Mouse (Mus musculus) heart, postnatal 14 days (tissue): ENCODE data around the gene Prdm11. TPM values are rescaled to one million over a fixed set of nuclear protein-coding genes. Genes with fewer than 3 reads are reported as not detected.

ENCODE experiments used
- DNase-seq, 2 experiments: peaks; one replicate each; pipeline ENCODE4 v3.0.0; 2021 to 2022
- intact Hi-C: fragments of 180-260 bp; cut with DNase I; formaldehyde crosslinking; loops from one replicate; pipeline ENCODE4 v1.15.1; 2025
- total RNA-seq, 2 experiments: library from RNA; stranded (reverse); gene quantifications; 2 replicates each; pipeline ENCODE4 v1.2.3; 2021

Gene Prdm11
- total RNA-seq, 2 experiments from 2014 or later: 19.4 to 20.5 TPM

DNA sequence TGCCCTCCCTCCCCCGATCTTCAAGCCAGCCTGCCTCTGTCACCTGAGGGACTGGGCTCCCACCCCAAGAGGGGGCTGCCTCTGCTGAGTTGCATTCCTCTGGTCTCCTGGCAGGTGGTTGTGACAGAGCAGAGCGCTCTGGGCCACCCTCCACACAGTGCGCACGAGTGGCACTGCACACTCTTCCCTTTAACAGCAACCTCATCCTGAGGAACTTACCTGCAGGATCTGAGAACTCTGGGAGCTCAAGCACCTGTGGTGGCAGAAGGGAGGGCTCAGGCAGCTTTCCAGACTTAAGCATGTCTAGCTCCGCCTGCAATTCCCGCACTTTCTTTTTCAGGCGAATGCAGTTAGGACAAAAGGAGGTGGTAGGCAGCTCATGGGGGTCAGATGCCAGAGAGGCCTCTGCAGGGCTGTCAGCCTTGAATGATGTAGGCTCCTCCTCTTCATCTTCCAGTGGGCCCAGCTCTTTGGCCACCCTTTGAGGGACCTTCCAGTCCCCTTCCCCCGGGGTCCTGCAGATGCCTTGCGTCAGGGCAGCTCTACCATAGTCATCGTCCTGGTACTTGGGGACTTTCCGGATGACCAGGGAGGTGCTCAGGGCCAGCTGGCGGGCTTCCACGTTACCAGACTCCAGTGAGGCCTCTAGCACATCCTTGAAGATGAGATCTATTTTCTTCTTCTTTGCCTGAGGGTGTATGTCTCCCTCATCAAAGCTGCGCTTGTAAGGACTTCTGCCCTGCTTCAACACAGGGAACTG is 70.8 kb downstream of the Prdm11 start:
- no peak for DNase-seq
- intact Hi-C loops: no loop called here

DNA sequence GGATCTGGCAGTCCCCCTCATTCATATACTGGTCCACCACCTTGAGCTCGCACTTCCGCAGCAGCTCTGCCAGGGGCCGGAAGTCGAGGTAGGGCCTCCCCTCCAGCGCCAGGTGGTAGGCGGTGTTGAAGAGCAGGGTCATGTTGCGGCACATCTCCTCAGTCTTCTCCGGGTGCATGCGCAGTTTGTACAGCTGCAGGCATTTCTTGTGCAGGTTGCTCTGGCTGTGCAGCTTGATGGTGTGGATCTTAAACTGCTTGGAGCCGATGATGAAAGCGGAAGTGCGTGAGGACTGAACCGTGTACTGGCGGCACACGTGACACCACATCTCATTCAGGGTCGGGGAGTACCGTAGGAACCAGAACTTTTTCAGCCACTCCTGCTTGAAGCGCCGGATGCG is 72.3 kb downstream of the Prdm11 start:
- no peak for DNase-seq
- intact Hi-C loops: no loop called here

DNA sequence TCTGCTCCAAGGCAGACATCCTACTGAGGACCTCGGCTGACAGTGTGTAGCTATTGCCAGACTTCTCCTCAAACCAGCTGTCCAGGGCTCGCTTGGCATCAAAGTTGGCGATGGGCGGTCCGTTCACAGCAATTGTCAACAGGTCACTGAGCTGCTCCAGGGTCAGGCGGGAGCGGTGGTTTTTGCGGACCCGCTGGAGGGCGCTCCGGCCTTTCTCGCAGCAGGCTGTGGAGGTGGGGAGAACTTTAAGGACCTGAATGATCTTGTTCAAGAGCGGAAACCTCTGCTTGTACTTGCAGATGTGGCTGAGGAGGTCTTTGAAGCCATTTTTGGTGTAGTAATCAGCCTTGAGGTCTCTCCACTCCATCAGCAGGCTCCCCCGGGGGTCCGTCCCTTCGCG is 73.9 kb downstream of the Prdm11 start:
- intact Hi-C loops: no loop called here
- no peak for DNase-seq

DNA sequence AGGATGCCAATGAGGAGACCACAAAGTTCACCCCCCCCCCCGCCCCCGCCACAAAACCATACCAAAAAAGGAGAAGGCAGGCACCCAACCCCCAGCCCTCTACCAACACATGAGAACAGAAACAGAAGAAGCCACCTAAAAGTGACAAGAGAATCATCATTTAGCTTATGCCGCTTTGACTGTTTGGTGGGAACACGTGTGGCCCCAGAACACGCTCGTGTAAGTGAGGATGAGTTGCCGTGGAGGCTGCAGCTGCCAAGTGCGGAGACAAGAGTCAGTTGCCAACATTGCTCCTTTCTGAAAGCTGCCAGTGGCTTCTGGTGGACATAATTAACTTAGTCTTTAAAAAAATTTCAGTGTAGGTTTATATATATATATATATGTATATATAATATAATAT is 74.4 kb downstream of the Prdm11 start:
- intact Hi-C loops: no loop called here

DNA sequence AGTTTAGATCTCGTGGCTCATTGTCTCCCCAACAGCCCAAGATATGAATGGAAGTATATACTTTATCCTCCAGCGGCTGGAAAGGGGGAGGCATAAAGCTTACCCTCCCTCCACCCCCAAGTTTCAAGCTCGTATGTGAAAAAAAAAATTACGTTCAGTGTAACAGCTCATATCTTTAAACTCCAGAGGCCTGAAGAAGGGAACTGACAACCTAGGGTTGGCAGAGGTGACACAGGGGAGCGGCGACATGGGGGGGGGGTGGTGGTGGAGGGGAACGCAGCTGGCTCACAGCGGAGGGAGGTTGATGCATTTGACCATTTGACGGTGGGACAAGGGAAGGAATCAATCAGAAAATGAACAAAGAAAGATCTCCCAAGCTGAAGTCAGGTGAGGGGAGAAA is 74.9 kb downstream of the Prdm11 start:
- no peak for DNase-seq
- intact Hi-C loops: no loop called here

More for the DNA sequence above, 74.4 kb downstream of the Prdm11 start:
- DNase-seq: no peak

DNA sequence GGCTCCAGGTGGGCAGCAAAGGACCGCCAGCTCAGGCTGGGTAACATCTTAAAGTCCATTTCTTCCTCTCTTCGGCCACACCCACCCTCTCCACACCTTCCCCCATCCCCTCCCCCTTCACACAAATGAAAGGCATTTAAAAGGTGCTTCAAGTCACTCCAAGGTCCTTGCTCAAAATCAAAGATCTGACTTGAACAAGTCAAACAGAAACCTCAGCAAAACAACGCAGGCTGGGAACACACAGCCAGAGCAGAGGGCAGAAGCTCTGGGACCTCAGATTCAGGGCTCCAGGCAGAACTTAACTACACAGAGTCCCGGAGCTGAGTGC is 78.2 kb downstream of the Prdm11 start:
- no peak for DNase-seq
- intact Hi-C loops: loop anchor here (5.0 kb wide), 1 partner anchor 94 kb away; no protein-coding TSS in a partner anchor

DNA sequence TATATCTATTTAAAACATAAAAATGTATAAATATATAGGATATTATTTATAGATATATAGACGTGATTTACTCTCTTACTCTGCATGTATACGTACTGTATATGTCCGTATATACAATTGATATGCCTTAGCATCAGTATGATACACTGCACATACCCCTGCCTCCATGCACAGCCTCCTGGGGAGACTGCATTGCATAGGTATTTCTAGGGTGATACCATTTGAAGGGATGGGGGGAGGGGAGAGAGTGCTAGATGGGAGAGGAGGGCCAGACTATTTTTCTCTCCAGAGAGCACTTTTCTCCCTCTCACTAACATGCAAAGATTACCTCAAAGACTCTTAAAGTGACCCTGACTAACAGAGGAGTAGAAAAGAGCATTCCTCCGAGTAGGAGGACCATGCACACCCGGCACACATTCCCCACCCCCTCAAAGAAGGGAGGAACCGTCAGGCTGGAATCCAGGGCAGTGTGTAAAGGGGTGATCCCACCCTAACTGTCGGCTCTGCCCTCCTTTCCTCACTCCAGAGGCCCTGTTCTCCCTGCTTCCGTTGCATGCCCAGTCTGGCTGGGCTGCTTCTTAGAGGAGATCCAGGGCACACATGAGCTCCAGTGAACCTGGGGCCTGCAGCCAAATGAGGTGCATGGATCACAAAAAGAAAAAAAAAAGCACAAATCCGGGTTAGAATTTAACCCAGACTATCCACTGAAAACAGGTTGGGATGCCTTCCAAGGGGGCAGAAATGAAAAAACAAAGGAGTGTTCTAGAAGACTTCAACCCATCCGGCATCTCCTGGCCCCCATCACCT is 78.7 kb downstream of the Prdm11 start:
- DNase-seq: no peak
- intact Hi-C loops: loop anchor here (5.0 kb wide), 1 partner anchor 95 kb away; no protein-coding TSS in a partner anchor

DNA sequence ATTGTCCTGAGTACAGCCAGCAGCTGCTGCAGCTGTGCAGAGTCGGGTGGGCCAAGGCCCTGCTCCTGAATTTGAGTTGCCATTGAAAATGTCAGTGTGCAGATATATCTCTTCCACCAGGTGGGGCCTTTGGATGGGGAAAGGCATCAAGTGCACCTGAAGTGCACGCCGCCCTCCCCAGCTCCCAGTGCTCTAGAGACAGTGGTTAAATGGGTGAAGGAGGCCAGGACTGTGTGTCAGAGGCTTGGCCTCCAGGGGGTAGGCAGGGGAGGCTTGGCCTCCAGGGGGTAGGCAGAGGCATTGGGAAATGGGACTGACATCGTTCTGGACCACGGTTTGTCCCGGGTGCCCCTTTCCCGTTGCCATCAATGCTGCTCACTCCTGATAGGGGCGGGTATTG is 79.7 kb downstream of the Prdm11 start:
- no peak for DNase-seq
- intact Hi-C loops: loop anchor here (5.0 kb wide), 1 partner anchor 96 kb away; no protein-coding TSS in a partner anchor

DNA sequence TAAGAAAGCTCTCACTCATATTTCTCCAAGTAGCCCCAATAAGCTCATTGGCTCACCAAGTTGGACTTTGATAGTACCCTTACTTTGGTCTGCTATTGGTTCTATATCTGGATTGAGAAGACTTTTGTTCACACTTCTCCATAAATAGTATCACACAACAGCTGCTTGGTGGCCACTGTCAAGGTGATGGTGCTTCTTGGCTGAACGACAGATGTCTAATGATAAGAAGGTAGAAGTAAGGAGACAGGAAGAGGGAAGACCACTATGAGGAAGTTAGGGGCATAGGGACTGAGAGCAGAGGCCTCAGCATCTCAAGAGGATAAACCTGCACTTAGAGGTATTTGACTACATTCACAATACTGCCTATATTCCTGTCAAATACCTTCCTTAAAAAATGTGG is 81.6 kb downstream of the Prdm11 start:
- no peak for DNase-seq
- intact Hi-C loops: no loop called here

DNA sequence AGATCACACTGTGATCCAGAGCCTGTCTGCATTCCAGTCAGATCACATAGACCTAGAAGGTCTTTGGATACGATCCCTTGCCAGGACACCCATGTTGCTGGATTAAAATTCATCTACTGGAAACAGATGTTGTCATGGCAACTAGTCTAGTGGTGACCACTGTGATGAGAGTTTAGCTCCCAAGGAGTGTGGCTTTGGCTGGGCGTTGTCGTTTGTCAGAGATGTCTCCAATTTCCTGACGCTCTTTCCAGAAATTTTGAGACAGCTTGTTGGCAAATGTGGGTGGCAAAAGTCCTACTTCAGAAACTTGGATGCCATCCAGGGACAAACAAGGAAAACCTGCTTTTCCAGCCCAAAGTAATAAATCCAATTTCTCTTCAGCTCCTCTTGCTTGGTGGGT is 87.3 kb downstream of the Prdm11 start:
- no peak for DNase-seq
- intact Hi-C loops: no loop called here

DNA sequence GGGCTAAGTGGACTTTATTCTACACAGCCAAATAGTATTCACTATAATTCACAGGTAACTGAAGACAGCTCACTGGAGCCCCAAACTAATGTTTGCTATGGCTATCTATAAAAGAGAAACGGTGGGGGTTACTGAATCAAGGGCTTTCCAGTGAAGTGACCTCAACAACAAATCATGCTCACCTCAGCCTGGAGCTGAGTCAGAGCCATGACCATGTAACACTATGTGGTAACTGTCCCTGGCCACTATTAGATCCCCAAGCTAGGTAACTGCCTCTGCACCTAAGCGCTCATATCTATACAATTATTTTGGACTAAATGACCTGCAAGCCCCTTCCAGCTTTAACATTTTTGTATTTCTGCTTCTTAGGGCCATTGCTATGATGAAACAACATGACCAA is 89.0 kb downstream of the Prdm11 start:
- no peak for DNase-seq
- intact Hi-C loops: no loop called here

DNA sequence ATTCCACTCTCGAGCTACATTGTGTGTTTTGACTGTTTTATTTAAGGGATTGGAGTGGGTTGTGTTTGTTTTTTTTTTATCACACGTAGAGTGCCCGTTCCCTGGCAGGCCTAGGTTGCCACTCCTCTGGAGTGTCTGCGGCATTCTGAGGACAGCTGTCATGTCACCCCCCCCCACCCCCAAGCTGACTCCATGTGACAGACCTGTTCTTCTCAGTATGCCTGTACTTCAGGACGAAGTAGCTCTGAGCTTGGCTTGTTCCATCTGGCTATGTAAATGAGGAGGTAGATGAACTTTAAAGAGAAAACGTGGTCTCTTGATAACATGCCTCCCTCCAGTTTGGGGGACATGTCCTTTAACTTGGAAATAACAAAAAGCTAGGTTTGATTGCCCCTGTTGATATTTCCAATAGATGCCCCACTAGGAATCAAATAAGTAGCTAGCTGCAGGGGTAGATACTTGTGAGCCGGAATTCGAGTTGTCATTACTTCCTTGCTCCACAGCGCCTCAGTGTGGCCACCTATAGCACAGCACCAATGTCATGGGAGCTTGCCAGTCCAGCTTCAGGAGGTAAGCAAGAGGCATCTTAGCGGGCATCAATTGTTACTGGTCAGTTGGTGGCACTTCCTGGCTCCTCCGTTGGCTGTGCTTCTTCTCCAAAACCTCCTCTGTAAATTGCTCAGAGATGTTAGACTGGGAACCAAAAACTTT is 91.4 kb downstream of the Prdm11 start:
- intact Hi-C loops: loop anchor here (2.0 kb wide), 1 partner anchor 50 kb away; no protein-coding TSS in a partner anchor

DNA sequence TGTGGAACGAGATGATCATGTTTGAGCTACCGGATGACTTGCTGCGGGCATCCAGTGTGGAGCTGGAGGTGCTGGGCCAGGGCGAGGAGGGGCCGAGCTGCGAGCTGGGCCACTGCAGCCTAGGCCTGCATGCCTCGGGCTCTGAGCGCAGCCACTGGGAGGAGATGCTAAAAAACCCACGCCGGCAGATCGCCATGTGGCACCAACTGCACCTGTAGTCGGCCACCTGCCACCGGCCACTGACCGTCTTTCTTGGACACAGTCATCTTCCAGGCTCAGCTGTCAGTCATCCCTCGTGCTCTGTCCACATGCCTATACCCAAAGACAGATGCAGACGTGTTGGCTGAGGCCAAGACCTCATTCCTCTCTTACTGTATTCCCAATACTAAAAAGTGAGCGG is 92.5 kb downstream of the Prdm11 start:
- intact Hi-C loops: no loop called here
- no peak for DNase-seq

More for the DNA sequence above, 91.4 kb downstream of the Prdm11 start:
- DNase-seq: peak; percentile 71 to 81

DNA sequence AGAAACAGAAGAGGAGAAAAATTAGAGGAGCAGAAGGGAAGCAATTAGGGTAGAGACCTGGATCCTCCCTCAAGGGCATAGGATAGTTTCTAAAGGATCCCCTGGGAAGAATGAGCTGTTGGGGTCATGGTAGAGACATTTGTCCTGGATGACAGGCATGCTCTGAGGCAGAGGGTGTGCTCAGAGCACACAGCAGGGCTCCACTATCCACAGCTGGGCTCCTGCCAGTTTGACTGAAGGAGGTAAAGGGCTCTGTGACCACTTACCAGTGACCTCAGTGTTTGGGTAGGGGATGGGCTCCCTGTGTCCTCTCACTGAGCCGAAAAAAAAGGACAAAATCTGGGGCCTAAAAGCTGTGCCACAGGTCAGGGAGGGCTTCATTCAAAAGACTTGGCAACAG is 96.4 kb downstream of the Prdm11 start:
- intact Hi-C loops: no loop called here
- DNase-seq: no peak

DNA sequence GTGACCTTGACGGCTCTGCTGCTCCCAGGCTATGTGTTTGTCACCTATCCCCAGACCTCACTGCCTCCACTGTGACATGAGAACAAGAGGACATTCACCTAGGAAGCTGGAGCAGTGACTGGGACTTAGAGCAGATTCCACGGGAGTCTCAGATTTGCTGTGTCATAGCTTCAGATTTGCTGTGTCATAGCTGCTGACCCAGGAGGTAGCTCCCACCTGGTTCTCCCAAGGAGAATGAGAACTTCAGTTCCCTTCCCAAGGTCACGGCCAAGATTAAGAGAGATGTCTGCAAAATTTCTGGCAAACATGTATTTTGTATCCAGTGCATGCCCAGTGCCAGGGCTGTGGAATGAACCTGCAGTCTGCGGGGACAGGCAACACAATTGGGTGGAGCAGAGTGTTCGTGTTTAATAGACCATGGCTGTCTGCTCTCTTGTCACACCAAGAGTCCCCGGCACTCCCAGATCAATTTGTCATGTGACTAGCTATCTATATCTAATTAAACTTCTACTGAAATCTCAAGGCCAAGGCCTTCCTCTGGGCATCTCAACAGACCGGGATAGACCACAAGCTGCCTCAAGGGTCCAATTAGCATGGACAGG is 97.2 kb downstream of the Prdm11 start:
- intact Hi-C loops: no loop called here
- DNase-seq: no peak

DNA sequence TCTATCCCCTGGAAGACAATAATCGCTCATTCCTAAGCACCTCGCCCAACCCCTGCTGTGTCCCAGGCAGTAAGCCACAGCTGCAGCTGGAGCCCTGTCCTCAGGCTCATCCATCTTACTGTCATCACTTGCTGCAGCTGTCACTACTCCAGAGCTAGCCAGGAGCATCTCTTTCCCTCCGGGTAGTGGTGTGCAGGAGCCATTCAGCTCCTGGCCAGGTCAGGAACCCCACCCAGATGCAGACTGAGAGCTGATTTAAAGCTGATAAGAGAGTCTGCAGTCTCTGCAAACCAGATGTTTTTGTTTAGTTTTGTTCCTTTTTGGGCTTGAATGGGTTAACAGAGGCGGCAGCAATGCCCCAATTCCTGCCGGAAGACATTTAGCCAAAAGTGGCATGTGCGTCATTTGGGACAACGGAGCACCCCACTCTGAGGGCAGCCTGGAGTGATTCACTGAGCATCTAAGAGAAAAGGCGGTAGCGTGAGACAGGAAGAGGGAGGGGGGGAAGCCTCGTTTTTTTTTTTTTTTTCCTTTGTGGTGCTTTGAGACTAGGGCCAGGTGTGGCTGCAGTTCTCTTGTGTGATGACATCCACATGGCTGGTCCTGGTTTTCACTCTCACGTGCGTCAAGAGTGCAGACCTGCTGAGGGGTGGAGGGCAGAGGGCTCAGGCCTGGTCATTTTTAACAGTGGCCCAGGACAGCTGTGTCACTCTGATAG is 97.8 kb downstream of the Prdm11 start:
- intact Hi-C loops: no loop called here
- peak; percentile 47 to 68 for DNase-seq

DNA sequence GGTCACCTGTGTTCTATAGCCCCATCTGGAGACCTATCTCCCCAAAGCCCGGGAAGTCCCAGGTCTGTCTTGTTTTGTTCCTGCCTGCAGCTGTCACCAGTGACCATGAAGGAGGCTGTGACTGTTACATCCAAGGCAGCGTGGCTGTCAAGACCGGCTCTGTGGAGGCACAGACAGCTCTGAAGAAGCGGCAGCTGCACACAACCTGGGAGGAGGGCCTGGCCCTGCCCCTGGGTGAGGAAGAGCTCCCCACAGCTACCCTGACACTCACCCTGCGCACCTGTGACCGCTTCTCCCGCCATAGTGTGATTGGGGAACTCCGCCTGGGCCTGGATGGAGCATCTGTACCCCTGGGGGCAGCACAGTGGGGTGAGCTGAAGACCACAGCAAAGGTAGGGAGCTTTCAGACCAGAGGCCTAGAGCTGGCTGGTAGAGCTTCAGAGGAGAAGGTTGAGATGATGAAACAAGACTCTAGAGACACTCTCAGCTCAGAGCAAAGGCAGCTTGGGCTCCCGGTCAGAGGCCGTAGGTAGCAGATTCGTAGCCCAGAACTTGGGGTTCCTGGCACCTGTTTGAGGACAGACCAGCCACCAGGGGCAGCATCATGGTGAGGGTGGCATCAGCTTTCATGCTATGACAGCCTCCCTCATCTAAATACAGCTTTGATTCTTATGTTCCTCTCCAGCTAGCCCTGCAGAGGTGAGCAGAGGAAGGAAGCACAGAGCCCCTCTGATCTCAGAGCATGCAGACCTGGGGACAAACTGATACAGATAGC is 100.0 kb downstream of the Prdm11 start:
- no peak for DNase-seq
- intact Hi-C loops: no loop called here

DNA sequence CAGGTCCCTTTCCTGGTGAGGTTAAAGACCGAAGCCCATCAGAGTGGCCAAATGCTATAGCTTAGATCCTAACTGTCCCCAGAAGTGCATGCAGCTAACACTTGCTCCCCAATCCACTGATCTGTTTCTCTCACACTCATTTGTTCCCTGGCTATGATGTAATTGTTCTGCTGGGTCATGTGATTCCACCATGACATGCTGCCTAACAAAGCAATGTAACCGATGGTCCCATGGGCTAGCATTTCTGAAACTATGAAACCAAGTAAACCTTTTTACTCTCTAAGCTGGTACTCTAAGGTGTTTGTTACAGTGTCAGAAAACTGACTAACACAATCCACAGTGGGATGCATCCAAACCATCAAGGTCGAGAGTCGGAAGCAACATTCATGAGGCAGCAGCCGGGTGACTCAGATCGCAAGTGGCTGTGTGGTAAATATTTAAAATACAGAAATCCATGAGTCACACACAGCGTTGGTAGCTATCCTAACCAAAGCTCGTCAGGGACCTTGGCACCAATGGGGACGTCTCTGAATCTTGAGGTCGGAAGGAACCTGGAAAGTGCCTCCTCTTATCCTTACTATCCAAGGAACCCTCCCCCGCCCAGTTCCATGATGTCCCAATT is 100.7 kb downstream of the Prdm11 start:
- no peak for DNase-seq
- intact Hi-C loops: no loop called here

DNA sequence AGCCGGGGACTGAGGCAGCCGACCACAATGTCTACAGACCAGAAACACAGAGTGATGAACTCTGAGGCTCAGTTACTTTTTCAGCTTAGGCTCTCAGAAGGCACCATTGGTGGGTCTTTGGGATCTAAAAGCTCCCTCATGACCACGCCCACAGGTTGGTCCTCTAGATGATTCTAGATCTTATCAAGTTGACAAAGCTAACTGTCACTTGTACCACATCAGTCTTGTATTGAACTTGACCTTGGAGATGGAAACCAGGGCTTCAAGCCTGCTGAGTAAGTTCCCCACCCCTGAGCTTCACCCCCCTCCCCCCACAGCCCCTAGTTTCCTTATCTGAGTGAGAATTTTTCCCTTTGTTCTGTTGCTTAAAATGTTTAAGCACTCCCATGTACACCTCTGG is 101.6 kb downstream of the Prdm11 start:
- intact Hi-C loops: no loop called here
- no peak for DNase-seq
